ENCODE assay signal across 14 mouse cellular contexts in the genomic region with DNA sequence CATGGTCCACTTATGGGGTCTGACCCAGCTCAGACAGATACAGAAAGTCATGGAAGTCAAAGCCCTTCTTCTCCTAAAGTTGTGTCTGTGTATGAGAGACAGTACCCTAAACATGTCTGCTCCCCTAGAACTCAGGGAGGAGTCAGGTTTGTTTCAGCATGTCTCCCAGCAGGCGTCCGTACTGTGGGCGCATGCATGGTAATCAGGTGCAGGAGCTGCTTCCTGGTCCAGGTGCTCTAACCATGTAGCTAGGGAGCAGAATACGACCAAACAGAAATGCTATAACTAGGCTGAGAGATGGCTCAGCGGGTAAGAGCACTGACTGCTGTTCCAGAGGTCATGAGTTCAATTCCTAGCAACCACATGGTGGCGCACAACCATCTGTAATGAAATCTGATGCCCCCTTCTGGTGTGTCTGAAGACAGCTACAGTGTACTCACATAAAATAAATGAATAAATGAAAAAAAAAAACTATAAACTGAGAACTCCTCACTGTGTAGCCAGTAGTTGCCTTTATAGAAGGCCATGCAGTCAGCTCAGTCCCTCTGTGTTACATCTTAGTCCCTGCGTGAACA. TPM values are rescaled to one million over a fixed set of nuclear protein-coding genes. Genes with fewer than 3 reads are reported as not detected.
DNase-seq lines count a peak whose midpoint lies in the region; ATAC-seq lines count a peak whose summit lies in the region.
"Had no signal": no experiment of that assay in that cellular context is flagged by ENCODE, and none has a peak within 500 bp of the region (broad histone marks: within the 10 kb centered on the region; RNA-seq: fewer than 3 reads in every experiment).

No protein-coding gene starts in this region.

- H3K4me3 ChIP-seq in heart, embryonic 16.5 days (ENCODE audit: low read length): no peak overlapping the region
- no peak overlapping the region for H3K4me3 ChIP-seq in midbrain, embryonic 10.5 days
- H3K4me3 ChIP-seq in midbrain, embryonic 15.5 days: no peak overlapping the region
- H3K4me3 ChIP-seq in intestine, embryonic 16.5 days (ENCODE audit: low read length): no peak overlapping the region
- H3K4me3 ChIP-seq in stomach, embryonic 16.5 days (replicated peaks; ENCODE audit: low read length): no peak overlapping the region
- H3K4me3 ChIP-seq: hindbrain, embryonic 15.5 days; midbrain, embryonic 12.5 days had no signal

- no peaks in the 10 kb centered on the region for H3K9me3 ChIP-seq in heart, embryonic 16.5 days (replicated peaks; ENCODE audit: control insufficient read depth, low read length)
- no peaks in the 10 kb centered on the region for H3K9me3 ChIP-seq in midbrain, embryonic 10.5 days (replicated peaks)
- no peaks in the 10 kb centered on the region for H3K9me3 ChIP-seq in midbrain, embryonic 15.5 days
- H3K9me3 ChIP-seq in intestine, embryonic 16.5 days (ENCODE audit: control insufficient read depth, low read length): no peaks in the 10 kb centered on the region
- no peaks in the 10 kb centered on the region for H3K9me3 ChIP-seq in stomach, embryonic 16.5 days (replicated peaks; ENCODE audit: control insufficient read depth, low read length)
- H3K9me3 ChIP-seq: G1E; hindbrain, embryonic 15.5 days; midbrain, embryonic 12.5 days had no signal

- no peak for DNase-seq in heart, postnatal 10 days
- DNase-seq in midbrain, embryonic 10.5 days (ENCODE audit: low spot score): no peak
- DNase-seq in right cerebral cortex, postnatal 36 days (ENCODE audit: low spot score in 2 of 2): no peak
- DNase-seq: adrenal gland, adult 8-10 months; cerebellum, adult 11-12 months; thymus, postnatal 25 days had no signal

- 81% methylated on average over 7 of the region's 7 CpGs for WGBS in heart, embryonic 16.5 days
- 69% methylated on average over 7 of the region's 7 CpGs for WGBS in midbrain, embryonic 10.5 days
- WGBS in midbrain, embryonic 15.5 days: 79% methylated on average over 7 of the region's 7 CpGs
- WGBS in intestine, embryonic 16.5 days: 62% methylated on average over 7 of the region's 7 CpGs
- 63% methylated on average over 7 of the region's 7 CpGs for WGBS in stomach, embryonic 16.5 days

- ATAC-seq in heart, embryonic 16.5 days (replicated peaks; ENCODE audit: extremely low read depth, insufficient read depth, low FRiP score): no peak
- no peak for ATAC-seq in midbrain, embryonic 15.5 days (replicated peaks)
- peak; percentile 60 for ATAC-seq in intestine, embryonic 16.5 days
- no peak for ATAC-seq in stomach, embryonic 16.5 days (ENCODE audit: insufficient read depth, low FRiP score)
- no peak for ATAC-seq in erythroid progenitor cell, adult 5-6 weeks (replicated peaks; ENCODE audit: low FRiP score, poor library complexity, severe bottlenecking)

- H3K27me3 ChIP-seq in heart, embryonic 16.5 days (ENCODE audit: control insufficient read depth, insufficient read depth, low read length): no peaks in the 10 kb centered on the region
- H3K27me3 ChIP-seq in midbrain, embryonic 10.5 days (ENCODE audit: low read depth, poor library complexity, severe bottlenecking): no peaks in the 10 kb centered on the region
- H3K27me3 ChIP-seq in midbrain, embryonic 15.5 days (replicated peaks): no peaks in the 10 kb centered on the region
- H3K27me3 ChIP-seq in intestine, embryonic 16.5 days (replicated peaks; ENCODE audit: control insufficient read depth, insufficient read depth, low read length): no peaks in the 10 kb centered on the region
- H3K27me3 ChIP-seq in stomach, embryonic 16.5 days (ENCODE audit: control insufficient read depth, insufficient read depth, low read length): no peaks in the 10 kb centered on the region
- H3K27me3 ChIP-seq: hindbrain, embryonic 15.5 days; midbrain, embryonic 12.5 days had no signal

- H3K4me2 ChIP-seq in heart, embryonic 16.5 days (ENCODE audit: low read depth, low read length): no peak overlapping the region
- no peak overlapping the region for H3K4me2 ChIP-seq in midbrain, embryonic 15.5 days
- no peak overlapping the region for H3K4me2 ChIP-seq in intestine, embryonic 16.5 days (ENCODE audit: low read depth, low read length)
- H3K4me2 ChIP-seq in stomach, embryonic 16.5 days (ENCODE audit: low read depth, low read length): no peak overlapping the region
- H3K4me2 ChIP-seq: hindbrain, embryonic 15.5 days; midbrain, embryonic 12.5 days had no signal

- peaks cover 7% of the 10 kb centered on the region for H3K36me3 ChIP-seq in heart, embryonic 16.5 days (ENCODE audit: control insufficient read depth, insufficient read depth)
- peaks cover 9% of the 10 kb centered on the region for H3K36me3 ChIP-seq in midbrain, embryonic 10.5 days
- H3K36me3 ChIP-seq in midbrain, embryonic 15.5 days (replicated peaks): no peaks in the 10 kb centered on the region
- no peaks in the 10 kb centered on the region; the same call in 1 of the 2 replicates for H3K36me3 ChIP-seq in intestine, embryonic 16.5 days (ENCODE audit: control insufficient read depth, insufficient read depth, low read length)
- 0 out of 2 replicates have a peak, but pooled peaks cover 9% of the 10 kb centered on the region for H3K36me3 ChIP-seq in stomach, embryonic 16.5 days (ENCODE audit: control insufficient read depth, insufficient read depth, low read length)
- H3K36me3 ChIP-seq: hindbrain, embryonic 15.5 days; midbrain, embryonic 12.5 days had no signal

- no peak overlapping the region for H3K9ac ChIP-seq in heart, embryonic 16.5 days (ENCODE audit: low read length)
- no peak overlapping the region for H3K9ac ChIP-seq in midbrain, embryonic 15.5 days
- 0 out of 2 replicates have a peak overlapping the region, but pooled peaks have one; percentile 4 for H3K9ac ChIP-seq in intestine, embryonic 16.5 days (ENCODE audit: low read depth, low read length)
- peak overlapping the region; percentile 10; the same call in 1 of the 2 replicates for H3K9ac ChIP-seq in stomach, embryonic 16.5 days (ENCODE audit: low read length)
- H3K9ac ChIP-seq: hindbrain, embryonic 15.5 days; midbrain, embryonic 12.5 days had no signal

- H3K4me1 ChIP-seq in heart, embryonic 16.5 days (ENCODE audit: control insufficient read depth, insufficient read depth, low read length): peaks cover 3% of the 10 kb centered on the region; the same call in 1 of the 2 replicates
- peaks cover 22% of the 10 kb centered on the region for H3K4me1 ChIP-seq in midbrain, embryonic 10.5 days
- H3K4me1 ChIP-seq in midbrain, embryonic 15.5 days: no peaks in the 10 kb centered on the region
- H3K4me1 ChIP-seq in intestine, embryonic 16.5 days (ENCODE audit: control insufficient read depth, insufficient read depth, low read length): peaks cover 17% of the 10 kb centered on the region
- H3K4me1 ChIP-seq in stomach, embryonic 16.5 days (ENCODE audit: control insufficient read depth, insufficient read depth, low read length): peaks cover 16% of the 10 kb centered on the region; the same call in 1 of the 2 replicates

- H3K27ac ChIP-seq in heart, embryonic 16.5 days (ENCODE audit: low read length): peak overlapping the region; percentile 24
- peak overlapping the region; percentile 38; the same call in 1 of the 2 replicates for H3K27ac ChIP-seq in midbrain, embryonic 10.5 days (replicated peaks)
- no peak overlapping the region for H3K27ac ChIP-seq in midbrain, embryonic 15.5 days
- peak overlapping the region; percentile 95 for H3K27ac ChIP-seq in intestine, embryonic 16.5 days (ENCODE audit: low read length)
- peak overlapping the region; percentile 95 for H3K27ac ChIP-seq in stomach, embryonic 16.5 days (ENCODE audit: low read length)
- H3K27ac ChIP-seq: hindbrain, embryonic 15.5 days; midbrain, embryonic 12.5 days had no signal

- intact Hi-C loops in heart, postnatal 10 days (cut with DNase I): loop anchor here (2.0 to 5.0 kb wide), 2 partner anchors 95 to 456 kb away; no protein-coding TSS in a partner anchor

RNA-seq across cellular contexts. Expression of a gene that starts 47.4 kb away (rescaled TPM):
- polyA plus RNA-seq in heart, embryonic 16.5 days (2015; fragmentation: Nextera tagmentation; extraction: Ambion mirVana): 4.2 and 5.3 TPM in 2 replicates
- total RNA-seq in heart, postnatal 10 days (2021): 10 to 100 TPM; 28.2 to 34.1 TPM
- 0.88 and 1.3 TPM in 2 replicates for polyA plus RNA-seq in midbrain, embryonic 10.5 days (2016; fragmentation: Nextera tagmentation; extraction: Ambion mirVana)
- 0.79 and 0.86 TPM in 2 replicates for polyA plus RNA-seq in midbrain, embryonic 15.5 days (2015; fragmentation: Nextera tagmentation; extraction: Ambion mirVana)
- 3.5 and 4.0 TPM in 2 replicates for polyA plus RNA-seq in intestine, embryonic 16.5 days (2015; fragmentation: Nextera tagmentation; extraction: Ambion mirVana)
- 6.4 and 6.7 TPM in 2 replicates for polyA plus RNA-seq in stomach, embryonic 16.5 days (2015; fragmentation: Nextera tagmentation; extraction: Ambion mirVana)
- 1.8 and 6.3 TPM in 2 replicates for total RNA-seq in erythroid progenitor cell, adult 5-6 weeks (2015; ENCODE audit: low replicate concordance)
- total RNA-seq in erythroid progenitor cell, adult 5-6 weeks (2017; ENCODE audit: low replicate concordance): 2.7 TPM in 1 of 2 replicates, not detected in the other

RNA-seq across cellular contexts. Expression of a gene that starts 52.5 kb away (rescaled TPM):
- polyA plus RNA-seq in heart, embryonic 16.5 days (2015; fragmentation: Nextera tagmentation; extraction: Ambion mirVana): 19.4 and 20.9 TPM in 2 replicates
- total RNA-seq in heart, postnatal 10 days (2021): 10 to 100 TPM; 37.7 to 41.0 TPM
- 14.2 and 15.3 TPM in 2 replicates for polyA plus RNA-seq in midbrain, embryonic 10.5 days (2016; fragmentation: Nextera tagmentation; extraction: Ambion mirVana)
- polyA plus RNA-seq in midbrain, embryonic 15.5 days (2015; fragmentation: Nextera tagmentation; extraction: Ambion mirVana): 6.9 and 7.9 TPM in 2 replicates
- 52.6 and 61.6 TPM in 2 replicates for polyA plus RNA-seq in intestine, embryonic 16.5 days (2015; fragmentation: Nextera tagmentation; extraction: Ambion mirVana)
- 28.2 and 31.3 TPM in 2 replicates for polyA plus RNA-seq in stomach, embryonic 16.5 days (2015; fragmentation: Nextera tagmentation; extraction: Ambion mirVana)
- 11.3 and 18.7 TPM in 2 replicates for total RNA-seq in erythroid progenitor cell, adult 5-6 weeks (2015; ENCODE audit: low replicate concordance)
- 4.4 and 5.9 TPM in 2 replicates for total RNA-seq in erythroid progenitor cell, adult 5-6 weeks (2017; ENCODE audit: low replicate concordance)

Comparison
In these comparisons a context has a peak if more than half of its experiments do, and no peak if none do; other contexts are left out.
1. H3K9ac ChIP-seq: peak in intestine, embryonic 16.5 days (single experiment) and stomach, embryonic 16.5 days (single experiment); none in heart, embryonic 16.5 days (single experiment) and midbrain, embryonic 15.5 days (single experiment).